Mouse (Mus musculus) adrenal gland, adult 2 months (tissue): ENCODE measurements around the gene Pbrm1. TPM values are rescaled to one million over a fixed set of nuclear protein-coding genes. Genes with fewer than 3 reads are reported as not detected.

ENCODE experiments used
- DNase-seq: peaks from one replicate; pipeline ENCODE4 v3.0.0; 2021
- long read RNA-seq: library from polyadenylated mRNA; stranded (forward); transcript quantifications from one replicate; pipeline ENCODE4 v2.0.0, GENCODE M21; 2021
- polyA plus RNA-seq: library from polyadenylated mRNA; depleted of rRNA; stranded (reverse); fragments of >200 nt; gene quantifications from 2 replicates; pipeline ENCODE4 v1.2.3, GENCODE M21; 2012; rRNA removed
- total RNA-seq, 2 experiments: library from RNA; stranded (reverse); gene quantifications; 2 replicates each; pipeline ENCODE4 v1.2.3; 2021

The Pbrm1 gene
- total RNA-seq (10 to 100 TPM; 45.7 to 48.9 TPM), polyA plus RNA-seq (9.3 and 9.7 TPM in 2 replicates)
- long read RNA-seq, partial matches to known transcripts, result 3 of 6 reads
- long read RNA-seq, other reads (novel, unspliced or antisense), result 3 of 6 reads

GRCm38 (mm10) chr14:31018860-31019291 is at the start of gene Pbrm1, which contains the start of gene Gnl3:
Gene Pbrm1 (plus strand): TSS chr14:31019138.
Gene Gnl3 (minus strand): TSS chr14:31019152.
- peak; percentile 98 for DNase-seq

GRCm38 (mm10) chr14:30974204-30974603 is 44.7 kb upstream of the Pbrm1 start:
- DNase-seq, result peak; percentile 53

DNA sequence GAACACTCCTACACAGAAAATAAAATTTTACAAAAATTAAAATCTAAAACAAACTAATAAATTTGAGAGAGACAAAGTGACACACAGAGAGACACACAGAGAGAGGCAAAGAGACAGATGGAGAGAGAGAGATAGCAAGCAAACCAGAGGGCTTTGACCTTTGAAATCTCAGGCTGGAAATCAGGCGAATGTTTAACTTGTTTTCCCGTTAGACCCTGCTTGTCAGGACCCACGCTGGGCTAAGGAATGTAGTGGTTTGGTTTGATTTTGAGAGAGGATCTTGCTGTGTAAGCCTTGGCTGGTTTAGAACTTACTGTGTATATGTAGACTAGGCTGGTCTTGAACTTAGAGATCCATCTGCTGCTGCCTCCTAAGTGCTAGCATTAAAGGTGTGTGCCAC is 42.7 kb upstream of the Pbrm1 start:
- DNase-seq, result no peak

GRCm38 (mm10) chr14:30996417-30996816 is 22.5 kb upstream of the Pbrm1 start:
- DNase-seq, result no peak

DNA sequence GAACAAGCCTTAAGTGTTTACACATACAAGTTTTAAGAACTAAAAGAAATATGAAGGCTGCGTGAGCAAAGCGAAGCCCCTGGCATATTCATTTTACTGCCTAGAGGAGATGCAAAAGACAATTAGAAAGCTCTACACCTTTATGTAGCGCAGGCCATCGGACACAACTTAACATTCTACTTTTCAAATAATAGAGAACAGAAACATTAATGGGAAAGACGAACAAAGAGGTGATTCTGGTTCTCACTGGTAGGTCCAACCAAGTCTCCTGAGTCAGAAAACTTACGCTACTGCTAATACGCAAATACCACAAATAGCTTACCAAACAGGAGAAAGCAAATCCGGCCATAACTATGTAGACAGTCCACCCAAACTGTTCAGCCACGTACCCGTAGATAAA is 18.6 kb upstream of the Pbrm1 start:
- no peak for DNase-seq

GRCm38 (mm10) chr14:31000816-31001306 is 18.1 kb upstream of the Pbrm1 start:
- DNase-seq, result no peak

GRCm38 (mm10) chr14:31001307-31002205 is 17.4 kb upstream of the Pbrm1 start, which contains the start of the genes Glt8d1 and Spcs1:
Gene Glt8d1 (plus strand): TSS chr14:31001400.
Gene Spcs1 (minus strand): TSS chr14:31001672.
- peak; percentile 94 for DNase-seq

- no peak for DNase-seq
Observed at GRCm38 (mm10) chr14:31004527-31004926, 14.4 kb upstream of the Pbrm1 start.

- DNase-seq, result no peak
Observed at GRCm38 (mm10) chr14:31006779-31007178, 12.2 kb upstream of the Pbrm1 start.

GRCm38 (mm10) chr14:31011588-31011987 is 7.3 kb upstream of the Pbrm1 start:
- no peak for DNase-seq

DNA sequence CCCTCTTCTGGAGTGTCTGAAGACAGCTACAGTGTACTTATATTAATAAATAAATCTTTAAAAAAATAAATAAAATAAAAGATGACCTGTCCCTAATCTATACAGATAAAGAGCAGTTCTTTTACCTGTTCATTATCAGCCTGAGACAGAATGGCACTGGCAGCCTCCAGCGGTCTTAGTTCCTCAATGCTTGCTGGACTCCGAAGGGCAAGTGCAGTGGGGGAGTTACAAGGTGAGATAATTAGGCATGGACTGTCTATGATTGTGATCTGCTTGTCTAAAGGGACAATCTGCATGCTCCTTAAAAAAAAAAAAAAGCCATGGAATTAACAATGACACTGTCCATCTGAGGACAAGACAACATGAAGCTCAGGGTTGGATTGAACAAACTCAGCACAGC is 5.0 kb upstream of the Pbrm1 start:
- no peak for DNase-seq

DNA sequence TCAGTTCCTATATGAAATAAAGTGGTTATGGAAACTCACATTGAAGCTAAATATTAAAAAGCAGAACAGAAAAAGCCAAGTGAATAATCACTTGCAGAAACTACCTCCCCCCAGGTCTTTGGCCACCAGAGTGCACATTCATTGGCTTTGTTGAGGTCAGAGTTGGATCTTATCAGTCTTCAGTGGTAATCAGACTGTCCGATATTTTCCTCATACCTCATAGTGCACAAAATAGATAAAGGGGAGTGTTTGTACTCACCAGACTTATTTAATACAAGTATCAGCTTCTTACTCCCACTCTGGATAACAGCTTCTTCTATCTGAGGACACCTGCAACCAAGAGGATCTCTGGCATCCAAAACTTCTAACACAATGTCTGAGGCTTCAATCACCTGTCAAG is 2.9 kb upstream of the Pbrm1 start:
- DNase-seq, result no peak

DNA sequence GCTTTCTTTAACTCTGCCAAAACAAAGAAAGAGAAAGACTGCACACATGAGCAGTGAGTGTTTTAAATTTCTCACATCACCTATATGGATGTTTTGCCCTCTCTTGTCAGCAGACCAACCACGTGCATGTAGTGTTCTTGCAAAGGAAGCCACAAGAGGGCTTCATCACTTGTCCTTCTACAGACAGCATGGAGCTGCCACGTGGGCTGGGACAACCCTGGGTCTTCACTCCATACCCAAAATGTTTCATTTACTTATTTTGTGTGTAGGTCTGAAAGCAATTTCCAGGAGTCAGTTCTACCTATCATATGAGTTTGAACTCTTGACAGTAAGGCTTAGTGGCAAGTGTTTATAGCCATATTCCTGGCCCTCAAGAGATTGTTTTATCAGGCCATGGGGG is 1.1 kb upstream of the Pbrm1 start:
- peak; percentile 42 for DNase-seq

DNA sequence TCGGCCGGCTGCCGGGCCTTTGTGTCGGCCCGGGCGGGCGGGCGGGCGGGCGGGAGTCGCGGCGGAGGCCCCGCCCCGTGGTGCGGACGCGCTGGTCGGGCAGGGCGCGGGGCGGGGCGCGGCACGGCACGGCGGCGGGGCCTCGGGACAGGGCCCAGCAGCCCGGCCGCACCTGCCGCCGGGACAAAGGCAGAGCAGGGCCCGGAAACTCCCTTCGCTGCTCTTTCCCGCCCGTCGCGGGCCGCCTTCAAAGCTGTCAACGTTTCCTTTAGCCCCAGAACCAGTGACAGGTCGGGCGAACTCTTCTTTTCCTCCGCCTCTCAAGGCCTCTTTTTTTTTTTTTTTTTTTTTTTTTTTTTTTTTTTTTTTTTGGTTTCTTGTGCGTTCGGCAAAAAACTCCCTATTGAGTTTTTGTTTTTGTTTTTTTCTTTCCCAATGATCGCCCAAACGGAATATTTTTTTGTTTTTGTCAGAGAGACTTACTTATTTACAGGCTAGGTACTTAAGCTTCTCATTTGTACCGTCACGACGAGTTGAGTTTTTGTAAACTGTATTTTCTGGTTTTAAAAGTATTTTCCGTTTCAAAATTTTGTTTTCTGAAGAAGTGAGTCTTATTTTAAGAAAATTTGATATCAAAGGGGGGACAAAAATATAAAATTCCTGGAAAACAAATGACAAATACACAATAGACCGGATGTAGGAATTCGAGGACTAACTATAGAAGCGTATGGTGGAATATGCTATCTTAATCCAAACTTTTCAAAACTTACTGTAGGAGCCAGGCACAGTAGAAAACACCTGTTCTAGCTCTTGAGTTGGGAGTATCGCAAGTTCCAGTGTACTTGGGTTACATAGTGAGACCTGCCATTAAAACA is 630 bp downstream of the Pbrm1 start:
- DNase-seq, result no peak

DNA sequence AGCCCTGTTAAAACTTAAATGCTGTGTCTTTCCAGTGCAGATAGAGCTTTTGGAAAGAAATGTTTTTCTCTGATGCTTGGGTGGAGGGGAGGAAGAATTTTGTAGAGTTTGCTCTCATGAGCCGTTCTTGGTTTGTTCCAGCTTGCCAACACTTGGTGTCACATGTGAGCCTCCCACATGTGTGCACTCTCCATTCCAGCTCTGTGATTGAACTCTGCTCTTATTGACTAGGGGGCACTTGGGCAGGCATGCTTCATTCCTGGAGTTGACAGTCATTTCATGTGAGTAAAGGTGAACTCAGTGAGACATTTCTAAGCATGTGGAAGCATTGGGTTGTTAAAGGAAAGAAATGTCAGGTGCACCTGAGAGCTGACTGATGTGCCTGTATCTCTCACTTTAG is 3.6 kb downstream of the Pbrm1 start:
- no peak for DNase-seq

DNA sequence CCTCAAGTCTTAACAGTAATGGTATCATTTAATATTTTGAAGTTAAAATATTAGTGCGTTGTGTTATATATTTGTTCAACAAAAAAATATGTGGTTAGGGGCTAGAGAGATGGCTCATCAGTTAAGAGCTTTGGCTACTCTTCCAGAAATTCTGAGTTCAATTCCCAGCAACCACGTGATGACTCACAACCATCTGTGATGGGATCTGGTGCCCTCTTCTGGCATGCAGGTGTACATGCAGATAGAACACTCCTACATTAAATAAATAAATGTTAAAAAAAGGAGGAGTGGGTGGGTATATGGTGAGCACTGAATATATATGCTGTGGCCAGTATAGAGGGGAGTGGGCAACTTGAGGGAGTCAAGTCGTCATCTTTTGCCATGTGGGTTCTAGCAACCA is 6.8 kb downstream of the Pbrm1 start:
- no peak for DNase-seq

DNA sequence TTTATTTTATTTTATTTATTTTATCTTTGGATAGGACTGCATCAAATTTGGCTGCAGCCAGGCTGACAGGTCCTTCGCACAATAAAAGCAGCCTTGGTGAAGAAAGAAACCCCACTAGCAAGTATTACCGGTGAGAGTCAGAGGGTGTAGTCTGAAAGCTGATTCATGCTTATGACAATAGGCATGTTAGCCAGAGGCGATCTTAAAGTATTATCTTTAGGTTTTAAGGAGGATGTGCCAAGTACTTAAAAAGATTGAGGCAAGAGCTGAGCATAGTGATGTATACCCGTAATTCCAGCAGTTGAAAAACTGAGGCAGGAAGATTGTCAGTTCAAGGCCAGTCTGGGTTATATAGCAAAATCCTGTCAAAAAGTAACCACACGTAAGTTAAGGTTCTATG is 26.4 kb downstream of the Pbrm1 start:
- DNase-seq, result no peak

DNA sequence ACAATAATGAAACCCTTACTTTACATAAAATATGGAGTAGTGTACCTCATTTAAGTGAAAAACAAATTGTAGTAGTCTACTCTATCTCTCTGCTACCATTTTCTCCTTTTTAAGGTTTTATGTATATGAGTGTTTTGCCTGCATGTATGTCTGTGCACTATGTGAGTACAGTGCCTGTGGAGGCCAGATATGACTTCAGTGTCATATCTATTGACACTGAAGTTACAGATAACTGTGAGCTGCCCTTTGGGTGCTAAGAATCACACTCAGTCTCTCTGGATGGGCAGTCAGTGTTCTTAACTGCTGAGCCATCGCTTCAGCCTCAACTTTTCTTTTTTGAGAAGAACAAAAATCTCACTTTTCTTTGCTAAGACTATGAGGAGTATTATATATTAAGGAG is 26.9 kb downstream of the Pbrm1 start:
- no peak for DNase-seq

DNA sequence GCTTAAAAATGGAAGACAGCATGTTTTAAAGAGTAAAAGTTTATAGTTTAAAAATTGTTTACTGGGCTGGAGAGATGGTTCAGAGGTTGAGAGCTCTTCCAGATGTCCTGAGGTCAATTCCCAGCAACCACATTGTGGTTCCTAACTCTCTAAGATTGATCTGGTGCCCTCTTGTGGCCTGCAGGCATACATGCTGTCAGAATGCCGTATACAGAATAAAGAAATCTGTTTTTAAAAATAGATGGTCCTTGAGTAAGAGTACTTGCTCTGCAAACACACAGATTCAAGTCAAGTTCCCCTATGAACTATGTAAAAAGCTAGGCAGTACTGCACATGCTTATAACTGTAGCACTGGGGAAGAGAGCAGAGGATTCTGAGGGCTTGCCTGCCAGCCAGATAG is 43.3 kb downstream of the Pbrm1 start:
- DNase-seq, result peak; percentile 10

DNA sequence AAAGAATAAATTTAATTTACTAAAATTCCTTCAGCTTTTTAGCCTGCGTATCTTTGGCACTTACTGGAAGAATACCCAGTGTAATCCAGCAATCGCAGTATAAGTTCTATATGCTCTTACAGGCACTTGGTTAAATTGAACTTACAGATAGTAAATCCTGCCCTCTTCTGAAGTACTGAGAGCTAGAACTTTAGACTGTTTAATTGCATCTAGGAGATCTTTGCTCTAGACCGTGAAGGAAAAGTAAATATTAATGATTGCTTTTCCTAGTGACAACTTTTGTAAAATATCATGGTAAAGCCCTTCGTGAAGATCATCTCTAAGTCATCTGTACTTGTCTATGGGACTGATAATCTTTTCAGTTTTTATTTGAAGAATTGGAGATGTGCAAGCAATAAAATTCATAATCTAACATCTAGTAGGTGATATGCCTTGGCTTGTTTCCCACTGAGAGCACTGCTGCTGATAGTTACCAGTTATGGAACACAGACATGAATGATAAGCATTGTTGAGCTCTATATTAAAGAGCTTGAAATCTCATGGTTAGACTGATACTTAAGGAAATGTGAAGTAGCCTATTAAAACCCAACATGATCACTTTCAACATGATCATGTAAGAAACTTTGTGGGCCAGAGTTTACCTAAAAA is 50.3 kb downstream of the Pbrm1 start:
- DNase-seq, result no peak

DNA sequence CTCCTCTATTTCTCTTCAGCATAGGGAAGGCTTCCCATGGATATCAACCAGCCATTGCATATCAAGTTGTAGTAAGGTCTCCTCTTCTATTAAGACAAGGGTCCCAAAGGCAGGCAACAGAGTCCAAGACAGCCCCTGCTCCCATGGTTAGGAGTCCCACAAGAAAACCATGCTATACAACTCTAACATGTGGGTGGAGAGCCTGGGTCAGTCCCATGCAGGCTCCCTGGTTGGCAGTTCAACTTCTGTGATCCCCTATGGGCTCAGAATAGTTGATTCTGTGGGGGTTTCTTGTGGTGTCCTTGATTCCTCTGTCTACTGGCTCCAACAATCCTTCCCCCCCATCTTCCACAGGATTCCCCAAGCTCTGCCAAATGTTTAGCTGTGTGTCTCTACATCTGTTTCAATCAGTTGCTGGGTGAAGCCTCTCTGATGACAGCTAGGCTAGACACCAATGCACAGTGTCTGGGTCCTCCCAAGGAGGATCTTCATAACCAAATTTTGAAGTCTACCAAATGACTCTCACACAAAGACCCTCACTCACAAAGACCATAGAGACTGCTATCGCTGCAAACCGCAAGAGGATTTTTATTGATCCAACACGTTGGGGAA is 59.8 kb downstream of the Pbrm1 start:
- no peak for DNase-seq
